Mouse (Mus musculus) frontal cortex, adult 2 months (tissue): ENCODE measurements around the gene Sh3glb1. TPM values are rescaled to one million over a fixed set of nuclear protein-coding genes. Genes with fewer than 3 reads are reported as not detected.

ENCODE experiments used
- DNase-seq, 2 experiments: peaks; one replicate each; pipeline ENCODE4 v3.0.0; 2022; ENCODE audit warnings: low spot score in 1 of 2; ENCODE audit errors: extremely low spot score in 1 of 2
- polyA plus RNA-seq: library from polyadenylated mRNA; depleted of rRNA; stranded (reverse); fragments of >200 nt; gene quantifications from 2 replicates; pipeline ENCODE4 v1.2.3, GENCODE M21; 2012

The Sh3glb1 gene
- polyA plus RNA-seq, 1 experiment: 31.0 TPM

GRCm38 (mm10) chr3:144715901-144716300 is 4.2 kb downstream of the Sh3glb1 start:
- no peak for DNase-seq

GRCm38 (mm10) chr3:144715033-144715432 is 5.1 kb downstream of the Sh3glb1 start:
- DNase-seq: no peak

GRCm38 (mm10) chr3:144714606-144715005 is 5.5 kb downstream of the Sh3glb1 start:
- DNase-seq: no peak

GRCm38 (mm10) chr3:144714126-144714525 is 6.0 kb downstream of the Sh3glb1 start:
- DNase-seq: no peak

- DNase-seq: no peak
Measured at GRCm38 (mm10) chr3:144711607-144712206, 8.4 kb downstream of the Sh3glb1 start.

- DNase-seq: no peak
Measured at GRCm38 (mm10) chr3:144708612-144709011, 11.5 kb downstream of the Sh3glb1 start.

- no peak for DNase-seq
Measured at GRCm38 (mm10) chr3:144703959-144704358, 16.2 kb downstream of the Sh3glb1 start.

GRCm38 (mm10) chr3:144698790-144699433 is 21.2 kb downstream of the Sh3glb1 start:
- DNase-seq: no peak

- DNase-seq: no peak
Measured at GRCm38 (mm10) chr3:144697942-144698341, 22.2 kb downstream of the Sh3glb1 start.

GRCm38 (mm10) chr3:144697154-144697553 is 23.0 kb downstream of the Sh3glb1 start:
- DNase-seq: no peak

GRCm38 (mm10) chr3:144694941-144695340 is 25.2 kb downstream of the Sh3glb1 start:
- peak in 1 of 2 experiments; percentile 33 for DNase-seq

GRCm38 (mm10) chr3:144694040-144694439 is 26.1 kb downstream of the Sh3glb1 start:
- no peak for DNase-seq

- peak in 1 of 2 experiments; percentile 51 for DNase-seq
Measured at GRCm38 (mm10) chr3:144692052-144692451, 28.1 kb downstream of the Sh3glb1 start.

GRCm38 (mm10) chr3:144689236-144689635 is 30.9 kb downstream of the Sh3glb1 start:
- no peak for DNase-seq

GRCm38 (mm10) chr3:144688284-144688683 is 31.9 kb downstream of the Sh3glb1 start:
- no peak for DNase-seq

- no peak for DNase-seq
Measured at GRCm38 (mm10) chr3:144687618-144688017, 32.5 kb downstream of the Sh3glb1 start.

- no peak for DNase-seq
Measured at GRCm38 (mm10) chr3:144686146-144686545, 34.0 kb downstream of the Sh3glb1 start.

- no peak for DNase-seq
Measured at GRCm38 (mm10) chr3:144683136-144683814, 36.9 kb downstream of the Sh3glb1 start.

GRCm38 (mm10) chr3:144681542-144681941 is 38.6 kb downstream of the Sh3glb1 start:
- DNase-seq: no peak

GRCm38 (mm10) chr3:144679701-144680159 is 40.4 kb downstream of the Sh3glb1 start:
- DNase-seq: no peak

- DNase-seq: no peak
Measured at GRCm38 (mm10) chr3:144679137-144679536, 41.0 kb downstream of the Sh3glb1 start.

GRCm38 (mm10) chr3:144677751-144678150 is 42.4 kb downstream of the Sh3glb1 start:
- no peak for DNase-seq
